16 mouse cellular contexts compared by ENCODE assay signal in genomic region chr5:131961859-131962258, GRCm38 (mm10).
A peak's percentile ranks its signal among the peaks of the same experiment; 100 is the strongest.
DNase-seq lines count a peak whose midpoint lies in the region; ATAC-seq and TF ChIP-seq lines count a peak whose summit lies in the region.
"Had no signal": no experiment of that assay in that cellular context is flagged by ENCODE, and none has a peak within 500 bp of the region (broad histone marks: within the 10 kb centered on the region; RNA-seq: fewer than 3 reads in every experiment).

No protein-coding gene starts in this region.

- WGBS in lung, postnatal 0 days, result 40% methylated on average over 2 of the region's 2 CpGs
- 10% methylated on average over 2 of the region's 2 CpGs for WGBS in macrophage (ENCODE audit: missing documents)
- WGBS in forebrain, embryonic 13.5 days, result 88% methylated on average over 2 of the region's 2 CpGs

- ATAC-seq in frontal cortex, adult (ENCODE audit: low TSS enrichment), result peak; percentile 70; the same call in 1 of the 2 replicates
- 0 out of 2 replicates have a peak, but pooled peaks have one; percentile 17 for ATAC-seq in lung, postnatal 0 days
- peak; percentile 84 for ATAC-seq in common myeloid progenitor, adult 5-6 weeks (replicated peaks; ENCODE audit: low read depth, poor library complexity, severe bottlenecking)
- no peak for ATAC-seq in forebrain, embryonic 13.5 days

- H3K9ac ChIP-seq in lung, postnatal 0 days (replicated peaks; ENCODE audit: low read depth), result no peak overlapping the region
- H3K9ac ChIP-seq in forebrain, embryonic 13.5 days, result no peak overlapping the region
- H3K9ac ChIP-seq: heart, embryonic 15.5 days; lung, embryonic 15.5 days; neural tube, embryonic 12.5 days had no signal

- TF ChIP-seq CTCF in lung, postnatal 0 days (IDR thresholded peaks at IDR 0.05), result no peak

- H3K4me1 ChIP-seq in lung, postnatal 0 days (ENCODE audit: insufficient read depth, low read depth, low read length), result no peaks in the 10 kb centered on the region
- peaks cover 13% of the 10 kb centered on the region for H3K4me1 ChIP-seq in forebrain, embryonic 13.5 days
- H3K4me1 ChIP-seq: heart, embryonic 15.5 days; lung, embryonic 15.5 days; neural tube, embryonic 12.5 days had no signal

- H3K4me3 ChIP-seq in lung, postnatal 0 days (ENCODE audit: low read depth, low read length), result no peak overlapping the region
- H3K4me3 ChIP-seq in macrophage (ENCODE audit: inconsistent target), result no peak overlapping the region
- H3K4me3 ChIP-seq in forebrain, embryonic 13.5 days, result no peak overlapping the region
- H3K4me3 ChIP-seq: embryonic facial prominence, embryonic 10.5 days; heart, embryonic 15.5 days; lung, embryonic 15.5 days; neural tube, embryonic 12.5 days had no signal

- no peak for DNase-seq in frontal cortex, postnatal 36 days (ENCODE audit: low spot score in 2 of 2)
- peak; percentile 43 for DNase-seq in lung, postnatal 0 days (ENCODE audit: low spot score)
- DNase-seq in lung, postnatal 4 days, result no peak
- no peak for DNase-seq in ovary, postnatal 10 days (ENCODE audit: low spot score)
- DNase-seq: cerebellum, adult 11 months; cerebellum, postnatal 25 days; gastrocnemius, postnatal 36 days; kidney, postnatal 10 days had no signal

- H3K4me2 ChIP-seq in lung, postnatal 0 days (replicated peaks; ENCODE audit: low read depth, low read length), result no peak overlapping the region
- no peak overlapping the region for H3K4me2 ChIP-seq in forebrain, embryonic 13.5 days
- H3K4me2 ChIP-seq: heart, embryonic 15.5 days; lung, embryonic 15.5 days; neural tube, embryonic 12.5 days had no signal

- no peak for TF ChIP-seq EP300 in lung, postnatal 0 days (IDR thresholded peaks at IDR 0.05)

- no peak overlapping the region for H3K27ac ChIP-seq in lung, postnatal 0 days (ENCODE audit: low read length)
- 0 out of 2 replicates have a peak overlapping the region, but pooled peaks have one; percentile 7 for H3K27ac ChIP-seq in macrophage
- H3K27ac ChIP-seq in forebrain, embryonic 13.5 days, result no peak overlapping the region
- H3K27ac ChIP-seq: embryonic facial prominence, embryonic 10.5 days; heart, embryonic 15.5 days; lung, embryonic 15.5 days; neural tube, embryonic 12.5 days had no signal

- H3K36me3 ChIP-seq in lung, postnatal 0 days (ENCODE audit: insufficient read depth, low read length), result no peaks in the 10 kb centered on the region
- H3K36me3 ChIP-seq in macrophage (ENCODE audit: inconsistent target), result no peaks in the 10 kb centered on the region
- H3K36me3 ChIP-seq in forebrain, embryonic 13.5 days (ENCODE audit: poor library complexity, severe bottlenecking), result peaks cover 8% of the 10 kb centered on the region; the same call in 1 of the 2 replicates
- H3K36me3 ChIP-seq: heart, embryonic 15.5 days; lung, embryonic 15.5 days; neural tube, embryonic 12.5 days had no signal

- no peaks in the 10 kb centered on the region for H3K79me2 ChIP-seq in macrophage (ENCODE audit: inconsistent target)

- no peaks in the 10 kb centered on the region for H3K9me3 ChIP-seq in lung, postnatal 0 days (ENCODE audit: low read length)
- peaks cover 4% of the 10 kb centered on the region; the same call in 1 of the 2 replicates for H3K9me3 ChIP-seq in forebrain, embryonic 13.5 days (replicated peaks)
- H3K9me3 ChIP-seq: heart, embryonic 15.5 days; lung, embryonic 15.5 days; neural tube, embryonic 12.5 days had no signal

- no peaks in the 10 kb centered on the region for H3K27me3 ChIP-seq in lung, postnatal 0 days (replicated peaks; ENCODE audit: insufficient read depth, low read length)
- H3K27me3 ChIP-seq in forebrain, embryonic 13.5 days, result no peaks in the 10 kb centered on the region
- H3K27me3 ChIP-seq: heart, embryonic 15.5 days; lung, embryonic 15.5 days; neural tube, embryonic 12.5 days had no signal
